Comparison of ENCODE assay signal across 8 mouse cellular contexts in the genomic region with DNA sequence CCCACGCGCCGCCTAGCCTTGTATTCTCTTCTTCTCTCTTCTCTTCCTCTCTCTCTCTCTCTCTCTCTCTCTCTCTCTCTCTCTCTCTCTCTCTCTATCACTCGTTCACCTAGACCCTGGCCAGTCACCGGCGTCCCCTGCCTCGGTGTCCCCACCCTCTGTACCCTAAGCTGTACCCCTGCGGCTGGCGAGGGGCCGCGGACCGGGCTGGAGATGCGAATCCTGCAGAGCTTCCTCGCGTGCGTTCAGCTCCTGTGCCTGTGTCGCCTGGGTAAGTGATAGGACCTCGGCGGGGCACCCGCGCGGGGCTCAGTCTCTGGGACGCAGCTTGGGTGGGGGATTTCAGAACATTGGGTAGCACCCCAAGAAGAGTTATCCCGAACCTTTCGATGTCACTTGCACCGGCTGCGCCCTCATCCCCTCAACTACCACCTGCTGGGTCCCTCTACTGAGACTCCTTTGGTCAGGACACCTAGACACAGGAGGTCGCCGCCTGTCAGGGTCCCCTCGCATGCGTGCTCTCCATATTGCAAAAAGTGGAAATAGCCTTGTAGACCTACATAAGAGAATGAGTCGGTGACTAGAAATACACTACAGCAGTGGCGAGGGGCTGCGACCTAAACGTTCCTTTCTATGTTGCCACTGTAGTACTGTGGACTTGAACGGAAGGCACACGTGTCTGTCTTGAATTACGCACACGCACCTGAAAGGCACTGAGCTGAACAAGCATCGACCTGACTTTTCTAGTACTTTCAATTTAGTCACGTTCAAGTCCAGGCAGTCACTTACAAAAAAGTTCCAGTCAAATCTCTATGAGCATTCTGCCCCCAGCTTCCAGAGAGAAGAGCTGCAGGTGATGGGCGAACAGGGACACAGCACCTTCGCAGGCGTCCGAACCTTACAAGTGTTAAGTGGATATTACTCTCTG. TPM values are rescaled to one million over a fixed set of nuclear protein-coding genes. Genes with fewer than 3 reads are reported as not detected.
A peak's percentile ranks its signal among the peaks of the same experiment; 100 is the strongest.
DNase-seq lines count a peak whose midpoint lies in the region; ATAC-seq and TF ChIP-seq lines count a peak whose summit lies in the region.

No protein-coding gene starts in this region.

- TF ChIP-seq CTCF in cerebellum, adult 2 months (IDR thresholded peaks at IDR 0.05; ENCODE audit: borderline replicate concordance, insufficient read depth, low read depth, low read length), result no peak
- TF ChIP-seq CTCF in lung, embryonic 14.5 days (IDR thresholded peaks at IDR 0.05; ENCODE audit: low read depth), result 0 out of 2 replicates have a peak, but pooled peaks have one; percentile 8
- TF ChIP-seq CTCF in lung, adult 2 months (IDR thresholded peaks at IDR 0.05; ENCODE audit: insufficient read depth, low read length), result no peak
- no peak for TF ChIP-seq CTCF in intestine, postnatal 0 days (IDR thresholded peaks at IDR 0.05; ENCODE audit: low read depth)

- H3K9ac ChIP-seq in lung, embryonic 14.5 days, result peak overlapping the region; percentile 48
- H3K9ac ChIP-seq in forebrain, embryonic 11.5 days (ENCODE audit: low read length), result peak overlapping the region; percentile 89
- no peak overlapping the region for H3K9ac ChIP-seq in intestine, postnatal 0 days (ENCODE audit: low read depth, low read length)
- H3K9ac ChIP-seq in midbrain, embryonic 16.5 days (ENCODE audit: low read depth, low read length), result peak overlapping the region; percentile 78

- H3K4me2 ChIP-seq in lung, embryonic 14.5 days, result peak overlapping the region; percentile 88
- peak overlapping the region; percentile 86 for H3K4me2 ChIP-seq in forebrain, embryonic 11.5 days (ENCODE audit: low read depth, low read length, severe bottlenecking)
- peak overlapping the region; percentile 83 for H3K4me2 ChIP-seq in intestine, postnatal 0 days (replicated peaks; ENCODE audit: low read depth)
- H3K4me2 ChIP-seq in midbrain, embryonic 16.5 days (ENCODE audit: low read length), result peak overlapping the region; percentile 60

- 0 out of 2 replicates have a peak, but pooled peaks cover 5% of the 10 kb centered on the region for H3K4me1 ChIP-seq in cerebellum, adult 2 months (ENCODE audit: control insufficient read depth, insufficient read depth, low read length)
- H3K4me1 ChIP-seq in lung, embryonic 14.5 days (ENCODE audit: insufficient read depth), result no peaks in the 10 kb centered on the region
- H3K4me1 ChIP-seq in lung, adult 2 months (ENCODE audit: control insufficient read depth, insufficient read depth, low read length), result no peaks in the 10 kb centered on the region
- H3K4me1 ChIP-seq in forebrain, embryonic 11.5 days (replicated peaks; ENCODE audit: control insufficient read depth, insufficient read depth, low read length), result peaks cover 2% of the 10 kb centered on the region; the same call in 1 of the 2 replicates
- 0 out of 2 replicates have a peak, but pooled peaks cover 3% of the 10 kb centered on the region for H3K4me1 ChIP-seq in intestine, postnatal 0 days (replicated peaks; ENCODE audit: control insufficient read depth, insufficient read depth, low read length)
- H3K4me1 ChIP-seq in midbrain, embryonic 16.5 days (ENCODE audit: control insufficient read depth, insufficient read depth, low read length), result peaks cover 9% of the 10 kb centered on the region

- ATAC-seq in cerebellum, adult (ENCODE audit: insufficient number of reproducible peaks, low FRiP score, low TSS enrichment), result no peak
- peak; percentile 73 for ATAC-seq in lung, embryonic 14.5 days (ENCODE audit: insufficient read depth)
- peak; percentile 71 for ATAC-seq in forebrain, embryonic 11.5 days (replicated peaks; ENCODE audit: low FRiP score)
- ATAC-seq in intestine, postnatal 0 days, result no peak
- ATAC-seq in midbrain, embryonic 16.5 days, result peak; percentile 79

- no peak overlapping the region for H3K27ac ChIP-seq in cerebellum, adult 2 months (ENCODE audit: insufficient read depth, low read length)
- H3K27ac ChIP-seq in lung, embryonic 14.5 days (ENCODE audit: low read depth), result no peak overlapping the region
- H3K27ac ChIP-seq in forebrain, embryonic 11.5 days (ENCODE audit: low read depth, low read length), result peak overlapping the region; percentile 68
- no peak overlapping the region for H3K27ac ChIP-seq in intestine, postnatal 0 days (ENCODE audit: low read depth, low read length)
- peak overlapping the region; percentile 72 for H3K27ac ChIP-seq in midbrain, embryonic 16.5 days (ENCODE audit: low read length)

- no peaks in the 10 kb centered on the region for H3K27me3 ChIP-seq in cerebellum, adult 2 months (ENCODE audit: control insufficient read depth, insufficient read depth, low read length)
- H3K27me3 ChIP-seq in lung, embryonic 14.5 days (ENCODE audit: insufficient read depth, low read length), result peaks cover 11% of the 10 kb centered on the region
- no peaks in the 10 kb centered on the region for H3K27me3 ChIP-seq in forebrain, embryonic 11.5 days (ENCODE audit: control insufficient read depth, insufficient read depth, low read length)
- peaks cover 14% of the 10 kb centered on the region for H3K27me3 ChIP-seq in intestine, postnatal 0 days (replicated peaks; ENCODE audit: control insufficient read depth, insufficient read depth, low read length)
- H3K27me3 ChIP-seq in midbrain, embryonic 16.5 days (ENCODE audit: control insufficient read depth, insufficient read depth, low read depth, low read length), result no peaks in the 10 kb centered on the region

- H3K4me3 ChIP-seq in cerebellum, adult 2 months (replicated peaks; ENCODE audit: insufficient read depth, low read depth, low read length), result peak overlapping the region; percentile 63
- peak overlapping the region; percentile 52 for H3K4me3 ChIP-seq in lung, embryonic 14.5 days (ENCODE audit: low read depth, low read length)
- no peak overlapping the region for H3K4me3 ChIP-seq in lung, adult 2 months (replicated peaks; ENCODE audit: extremely low read depth, low read depth, low read length)
- peak overlapping the region; percentile 77 for H3K4me3 ChIP-seq in forebrain, embryonic 11.5 days (ENCODE audit: low read depth, low read length)
- peak overlapping the region; percentile 47 for H3K4me3 ChIP-seq in intestine, postnatal 0 days (ENCODE audit: low read depth, low read length)
- peak overlapping the region; percentile 64 for H3K4me3 ChIP-seq in midbrain, embryonic 16.5 days (ENCODE audit: low read depth, low read length)

- DNase-seq in cerebellum, adult 2 months, result peak; percentile 13 to 26
- peak; percentile 13 for DNase-seq in lung, embryonic 14.5 days
- no peak for DNase-seq in lung, adult 2 months
- peak; percentile 73 for DNase-seq in forebrain, embryonic 11.5 days (ENCODE audit: low spot score)
- no peak for DNase-seq in c-Kit-positive CD71-positive TER-119-positive erythroid progenitor cells, embryonic 14.5 days (ENCODE audit: low spot score)

- H3K36me3 ChIP-seq in lung, embryonic 14.5 days (ENCODE audit: insufficient read depth), result no peaks in the 10 kb centered on the region
- H3K36me3 ChIP-seq in forebrain, embryonic 11.5 days (ENCODE audit: control insufficient read depth, insufficient read depth, low read length), result no peaks in the 10 kb centered on the region
- no peaks in the 10 kb centered on the region for H3K36me3 ChIP-seq in intestine, postnatal 0 days (ENCODE audit: control insufficient read depth, insufficient read depth)
- H3K36me3 ChIP-seq in midbrain, embryonic 16.5 days (ENCODE audit: control insufficient read depth, insufficient read depth, low read length), result no peaks in the 10 kb centered on the region

- TF ChIP-seq POLR2A in cerebellum, adult 2 months (IDR thresholded peaks at IDR 0.05; ENCODE audit: borderline replicate concordance, insufficient read depth, low read length), result no peak
- no peak for TF ChIP-seq POLR2A in lung, adult 2 months (IDR thresholded peaks at IDR 0.05; ENCODE audit: borderline replicate concordance, extremely low read depth, low read depth, low read length)

- WGBS in cerebellum, adult 2 months, result 2% methylated on average over 45 of the region's 45 CpGs
- 3% methylated on average over 45 of the region's 45 CpGs for WGBS in lung, embryonic 14.5 days
- 4% methylated on average over 45 of the region's 45 CpGs for WGBS in lung, adult 2 months
- WGBS in forebrain, embryonic 11.5 days, result 2% methylated on average over 45 of the region's 45 CpGs
- WGBS in intestine, postnatal 0 days, result 3% methylated on average over 45 of the region's 45 CpGs
- WGBS in midbrain, embryonic 16.5 days, result under 1% methylated on average over 45 of the region's 45 CpGs

- no peaks in the 10 kb centered on the region for H3K9me3 ChIP-seq in lung, embryonic 14.5 days (ENCODE audit: low read depth, low read length)
- no peaks in the 10 kb centered on the region for H3K9me3 ChIP-seq in forebrain, embryonic 11.5 days (ENCODE audit: control insufficient read depth, low read length)
- no peaks in the 10 kb centered on the region for H3K9me3 ChIP-seq in intestine, postnatal 0 days (ENCODE audit: control insufficient read depth)
- no peaks in the 10 kb centered on the region for H3K9me3 ChIP-seq in midbrain, embryonic 16.5 days (replicated peaks; ENCODE audit: control insufficient read depth, low read length, poor library complexity, severe bottlenecking)

RNA-seq across cellular contexts. Expression of a gene that starts 0.6 kb away (rescaled TPM):
- polyA plus RNA-seq in cerebellum, adult 2 months (2012; rRNA removed), result 102 and 113 TPM in 2 replicates
- polyA plus RNA-seq in lung, embryonic 14.5 days (2014; fragmentation: Nextera tagmentation; extraction: Ambion mirVana), result 1.8 and 2.3 TPM in 2 replicates
- 1.1 and 1.8 TPM in 2 replicates for polyA plus RNA-seq in lung, adult 2 months (2012; rRNA removed)
- polyA plus RNA-seq in forebrain, embryonic 11.5 days (2014; fragmentation: Nextera tagmentation; extraction: Ambion mirVana), result 86.6 and 94.4 TPM in 2 replicates
- 3.5 and 3.6 TPM in 2 replicates for polyA plus RNA-seq in intestine, postnatal 0 days (2015; fragmentation: Nextera tagmentation; extraction: Ambion mirVana)
- polyA plus RNA-seq in midbrain, embryonic 16.5 days (2015; fragmentation: Nextera tagmentation; extraction: Ambion mirVana), result 84.3 and 112 TPM in 2 replicates

Comparison
In these comparisons a context has a peak if more than half of its experiments do, and no peak if none do; other contexts are left out.
1. DNase-seq: peak in cerebellum, adult 2 months (2 of 2), lung, embryonic 14.5 days (single experiment) and forebrain, embryonic 11.5 days (single experiment); none in lung, adult 2 months (single experiment) and c-Kit-positive CD71-positive TER-119-positive erythroid progenitor cells, embryonic 14.5 days (single experiment).
2. H3K27ac ChIP-seq: peak in forebrain, embryonic 11.5 days (single experiment) and midbrain, embryonic 16.5 days (single experiment); none in cerebellum, adult 2 months (single experiment), lung, embryonic 14.5 days (single experiment) and intestine, postnatal 0 days (single experiment).
3. ATAC-seq: peak in lung, embryonic 14.5 days (single experiment), forebrain, embryonic 11.5 days (single experiment) and midbrain, embryonic 16.5 days (single experiment); none in cerebellum, adult (single experiment) and intestine, postnatal 0 days (single experiment).
4. RNA of a gene that starts 0.6 kb away (polyA plus RNA-seq): 84.3 to 112 TPM in midbrain, embryonic 16.5 days, 102 to 113 TPM in cerebellum, adult 2 months and 86.6 to 94.4 TPM in forebrain, embryonic 11.5 days; 3.5 to 3.6 TPM in intestine, postnatal 0 days, 1.1 to 1.8 TPM in lung, adult 2 months and 1.8 to 2.3 TPM in lung, embryonic 14.5 days; every median in the first group is over 10 times any median in the second.
5. Peak in every context shown above with its lines, with median percentiles within 50 percentile points of each other: H3K4me2 ChIP-seq.